Mouse (Mus musculus) MEL (cell line): ENCODE results near the gene Ebf4. TPM values are rescaled to one million over a fixed set of nuclear protein-coding genes. Genes with fewer than 3 reads are reported as not detected.

ENCODE experiments used
- DNase-seq: peaks from one replicate; pipeline ENCODE4 v3.0.0; 2011; ENCODE audit warnings: low read depth, low spot score
- H3K27ac ChIP-seq: 2 replicates; pipeline ENCODE4 v1.5.1; 2012; ENCODE audit warnings: low read depth, mild to moderate bottlenecking, control low read depth, low read length, moderate library complexity; ENCODE audit not compliant: control insufficient read depth
- H3K27me3 ChIP-seq, 2 experiments: fragments of 150-350 bp in 1 of 2; sonication (generic) in 1 of 2; 2 replicates each; pipeline ENCODE4 v1.6.1; 2012; ENCODE audit warnings: low read length in 2 of 2, mild to moderate bottlenecking in 2 of 2, improper control_type of control experiment in 1 of 2, moderate library complexity in 1 of 2; ENCODE audit not compliant: insufficient read depth in 2 of 2, control insufficient read depth in 1 of 2
- H3K36me3 ChIP-seq, 2 experiments: 2 replicates each; pipeline ENCODE4 v1.6.1; 2012 to 2014; ENCODE audit warnings: low read length in 2 of 2, improper control_type of control experiment in 1 of 2, inconsistent platforms in 1 of 2, mild to moderate bottlenecking in 1 of 2; ENCODE audit not compliant: insufficient read depth in 2 of 2, control insufficient read depth in 1 of 2
- H3K4me1 ChIP-seq, 2 experiments: fragments of 150-350 bp in 1 of 2; sonication (generic) in 1 of 2; 2 replicates each; pipeline ENCODE4 v1.6.1; 2012; ENCODE audit warnings: low read length in 2 of 2, improper control_type of control experiment in 1 of 2, mild to moderate bottlenecking in 1 of 2; ENCODE audit not compliant: insufficient read depth in 2 of 2, control insufficient read depth in 1 of 2
- H3K4me3 ChIP-seq, 2 experiments: fragments of 150-350 bp in 1 of 2; sonication (generic) in 1 of 2; 2 replicates each; pipeline ENCODE4 v1.5.1; 2012; ENCODE audit warnings: low read depth in 2 of 2, low read length in 2 of 2, mild to moderate bottlenecking in 2 of 2, moderate library complexity in 2 of 2, control low read depth in 1 of 2, improper control_type of control experiment in 1 of 2; ENCODE audit not compliant: control insufficient read depth in 1 of 2, insufficient read depth in 1 of 2
- H3K79me2 ChIP-seq: 2 replicates; pipeline ENCODE4 v1.6.1; 2012; ENCODE audit warnings: mild to moderate bottlenecking, low read length, moderate library complexity; ENCODE audit not compliant: control insufficient read depth, poor library complexity, insufficient read depth
- H3K9ac ChIP-seq: 2 replicates; pipeline ENCODE4 v1.6.1; 2012; ENCODE audit warnings: low read depth, mild to moderate bottlenecking, control low read depth, low read length, moderate library complexity; ENCODE audit not compliant: control insufficient read depth, poor library complexity, severe bottlenecking
- H3K9me3 ChIP-seq: fragments of 150-350 bp; sonication (generic); replicated peaks from 2 replicates; pipeline ENCODE4 v1.6.1; 2012; ENCODE audit warnings: mild to moderate bottlenecking, low read length, improper control_type of control experiment, moderate library complexity; ENCODE audit not compliant: insufficient read depth
- CHD2 ChIP-seq: IDR thresholded peaks from 2 replicates; pipeline ENCODE4 v1.6.1; 2011; ENCODE audit warnings: low read length, improper control_type of control experiment
- E2F4 ChIP-seq: IDR thresholded peaks from 2 replicates; pipeline ENCODE4 v1.6.1; 2011; ENCODE audit warnings: low read depth, low read length, improper control_type of control experiment, borderline replicate concordance
- ELF1 ChIP-seq: IDR thresholded peaks from 2 replicates; pipeline ENCODE4 v1.6.1; 2014; ENCODE audit warnings: low read depth, mild to moderate bottlenecking, inconsistent platforms, low read length, improper control_type of control experiment, moderate library complexity
- EP300 ChIP-seq, 2 experiments: IDR thresholded peaks; 2 replicates each; pipeline ENCODE4 v1.6.1; 2011; ENCODE audit warnings: improper control_type of control experiment in 2 of 2, low read length in 2 of 2, low read depth in 1 of 2, mild to moderate bottlenecking in 1 of 2
- ETS1 ChIP-seq: IDR thresholded peaks from 2 replicates; pipeline ENCODE4 v1.6.1; 2012; ENCODE audit warnings: low read depth, mild to moderate bottlenecking, inconsistent platforms, low read length, improper control_type of control experiment, moderate library complexity
- GABPA ChIP-seq: IDR thresholded peaks from 2 replicates; pipeline ENCODE4 v1.6.1; 2012; ENCODE audit warnings: low read depth, mild to moderate bottlenecking, inconsistent platforms, low read length, improper control_type of control experiment, moderate library complexity
- JUND ChIP-seq: IDR thresholded peaks from 2 replicates; pipeline ENCODE4 v1.6.1; 2011; ENCODE audit warnings: low read depth, mild to moderate bottlenecking, improper control_type of control experiment, low read length
- MAX ChIP-seq: IDR thresholded peaks from 2 replicates; pipeline ENCODE4 v1.6.1; 2011; ENCODE audit warnings: low read length, improper control_type of control experiment
- MYC ChIP-seq: IDR thresholded peaks from 2 replicates; pipeline ENCODE4 v1.6.1; 2011; ENCODE audit warnings: low read depth, mild to moderate bottlenecking, low read length, improper control_type of control experiment, moderate library complexity
- NELFE ChIP-seq: IDR thresholded peaks from 2 replicates; pipeline ENCODE4 v1.6.1; 2011; ENCODE audit warnings: low read depth, low read length, improper control_type of control experiment
- NRF1 ChIP-seq: IDR thresholded peaks from 2 replicates; pipeline ENCODE4 v1.6.1; 2014; ENCODE audit warnings: low read depth, mild to moderate bottlenecking, inconsistent platforms, low read length, improper control_type of control experiment, moderate library complexity; ENCODE audit not compliant: poor library complexity, insufficient read depth, severe bottlenecking
- POLR2A ChIP-seq, 2 experiments: IDR thresholded peaks; 2 replicates each; pipeline ENCODE4 v1.6.1; 2011 to 2012; ENCODE audit warnings: low read length in 2 of 2, mild to moderate bottlenecking in 2 of 2, control low read depth in 1 of 2, improper control_type of control experiment in 1 of 2, low read depth in 1 of 2, moderate library complexity in 1 of 2; ENCODE audit not compliant: control insufficient read depth in 1 of 2, insufficient read depth in 1 of 2, poor library complexity in 1 of 2
- POLR2AphosphoS2 ChIP-seq: IDR thresholded peaks from 2 replicates; pipeline ENCODE4 v1.6.1; 2011; ENCODE audit warnings: low read length, improper control_type of control experiment
- SMC3 ChIP-seq: IDR thresholded peaks from 2 replicates; pipeline ENCODE4 v1.6.1; 2011; ENCODE audit warnings: low read depth, low read length, improper control_type of control experiment
- TAL1 ChIP-seq: IDR thresholded peaks from 2 replicates; pipeline ENCODE4 v1.6.1; 2012; ENCODE audit warnings: mild to moderate bottlenecking, inconsistent platforms, low read length, moderate library complexity, mixed read lengths
- TBP ChIP-seq: IDR thresholded peaks from 2 replicates; pipeline ENCODE4 v1.8.0; 2011; ENCODE audit warnings: low read depth, low read length, improper control_type of control experiment
- TCF12 ChIP-seq: IDR thresholded peaks from 2 replicates; pipeline ENCODE4 v1.6.1; 2014; ENCODE audit warnings: low read depth, mild to moderate bottlenecking, inconsistent platforms, low read length, improper control_type of control experiment, moderate library complexity
- UBTF ChIP-seq: IDR thresholded peaks from 2 replicates; pipeline ENCODE4 v1.6.1; 2012; ENCODE audit warnings: low read depth, mild to moderate bottlenecking, inconsistent platforms, low read length, improper control_type of control experiment, moderate library complexity, borderline replicate concordance; ENCODE audit not compliant: insufficient read depth
- USF2 ChIP-seq, 2 experiments: IDR thresholded peaks; 2 replicates each; pipeline ENCODE4 v1.6.1; 2011 to 2012; ENCODE audit warnings: improper control_type of control experiment in 2 of 2, low read length in 2 of 2, borderline replicate concordance in 1 of 2, inconsistent platforms in 1 of 2, low read depth in 1 of 2, mild to moderate bottlenecking in 1 of 2; ENCODE audit not compliant: insufficient read depth in 1 of 2
- ZC3H11A ChIP-seq: IDR thresholded peaks from 2 replicates; pipeline ENCODE4 v1.6.1; 2012; ENCODE audit warnings: low read depth, mild to moderate bottlenecking, inconsistent platforms, low read length, improper control_type of control experiment
- ZMIZ1 ChIP-seq: IDR thresholded peaks from 2 replicates; pipeline ENCODE4 v1.6.1; 2012; ENCODE audit warnings: low read depth, mild to moderate bottlenecking, inconsistent platforms, low read length, improper control_type of control experiment, moderate library complexity
- ZNF384 ChIP-seq: IDR thresholded peaks from 2 replicates; pipeline ENCODE4 v1.6.1; 2012; ENCODE audit warnings: low read depth, mild to moderate bottlenecking, inconsistent platforms, low read length, improper control_type of control experiment
- polyA plus RNA-seq, 2 experiments: library from polyadenylated mRNA; stranded (reverse) in 1 of 2; unstranded in 1 of 2; fragments of >175 nt in 1 of 2; fragments of >200 nt in 1 of 2; gene quantifications; 2 replicates each; pipeline versions ENCODE4 v1.2.1 to v1.2.4; 2012; ENCODE audit warnings: low replicate concordance in 2 of 2, low read depth in 1 of 2; ENCODE audit not compliant: insufficient read length in 2 of 2, insufficient read depth in 1 of 2, missing spikeins in 1 of 2
- total RNA-seq: library from RNA; depleted of rRNA; stranded (reverse); fragments of 300-350 nt; gene quantifications from 2 replicates; pipeline ENCODE4 v1.2.3, GENCODE M21; 2012

The Ebf4 gene
- total and polyA plus RNA-seq, 3 experiments: 0.12 to 0.72 TPM; not detected in 1

GRCm38 (mm10) chr2:130351758-130352339 lies 56.9 kb downstream of the Ebf4 start:
- DNase-seq: no peak
- no peaks in the 10 kb centered on the region for H3K9me3 ChIP-seq
- H3K79me2 ChIP-seq: no peaks in the 10 kb centered on the region
- H3K36me3 ChIP-seq: peaks cover 0 to 3% of the 10 kb centered on the region in 2 experiments; a peak in 2 of 4 replicates
- H3K4me3 ChIP-seq: no peak overlapping the region
- no peak for TF ChIP-seq USF2 (IDR thresholded peaks at IDR 0.05; ENCODE audit: borderline replicate concordance in 1 of 2, insufficient read depth in 1 of 2, low read depth in 1 of 2, low read length in 2 of 2)
- TF ChIP-seq CHD2: no peak
- TF ChIP-seq ETS1: no peak
- TF ChIP-seq ZMIZ1: no peak
- no peak for TF ChIP-seq NELFE
- no peak for TF ChIP-seq ELF1
- TF ChIP-seq, all 39 proteins: peak for 0
- peaks cover 4 to 14% of the 10 kb centered on the region in 2 experiments for H3K4me1 ChIP-seq
- no peak overlapping the region for H3K9ac ChIP-seq
- no peaks in the 10 kb centered on the region for H3K27me3 ChIP-seq
- H3K27ac ChIP-seq: no peak overlapping the region

GRCm38 (mm10) chr2:130353411-130353810 lies 58.4 kb downstream of the Ebf4 start:
- H3K36me3 ChIP-seq: peaks cover 0 to 13% of the 10 kb centered on the region in 2 experiments; a peak in 2 of 4 replicates
- TF ChIP-seq TBP: no peak
- TF ChIP-seq CHD2: no peak
- no peak for TF ChIP-seq E2F4
- no peak for TF ChIP-seq MYC
- TF ChIP-seq EP300 (IDR thresholded peaks at IDR 0.05; ENCODE audit: low read depth in 1 of 2, low read length in 2 of 2): no peak
- TF ChIP-seq SMC3: no peak
- TF ChIP-seq GABPA: no peak
- TF ChIP-seq TCF12: no peak
- TF ChIP-seq USF2 (IDR thresholded peaks at IDR 0.05; ENCODE audit: borderline replicate concordance in 1 of 2, insufficient read depth in 1 of 2, low read depth in 1 of 2, low read length in 2 of 2): no peak
- TF ChIP-seq NRF1: no peak
- no peak for TF ChIP-seq POLR2A (IDR thresholded peaks at IDR 0.05; ENCODE audit: control insufficient read depth in 1 of 2, insufficient read depth in 1 of 2, low read depth in 1 of 2, low read length in 2 of 2, poor library complexity in 1 of 2)
- no peak for TF ChIP-seq TAL1
- no peak for TF ChIP-seq ZC3H11A
- no peak for TF ChIP-seq ZNF384
- TF ChIP-seq UBTF: no peak
- no peak for TF ChIP-seq POLR2AphosphoS2
- no peak for TF ChIP-seq NELFE
- TF ChIP-seq MAX: no peak
- no peak for TF ChIP-seq JUND
- no peaks in the 10 kb centered on the region for H3K79me2 ChIP-seq
- no peak overlapping the region for H3K9ac ChIP-seq
- H3K27me3 ChIP-seq: no peaks in the 10 kb centered on the region
- no peak overlapping the region for H3K27ac ChIP-seq
- no peak for DNase-seq
- H3K4me3 ChIP-seq: no peak overlapping the region
- no peaks in the 10 kb centered on the region for H3K9me3 ChIP-seq
- peaks cover 4 to 21% of the 10 kb centered on the region in 2 experiments for H3K4me1 ChIP-seq
